Mouse (Mus musculus) neural tube, embryonic 14.5 days (tissue): Measurements from ENCODE around the gene Dctd. TPM values are rescaled to one million over a fixed set of nuclear protein-coding genes. Genes with fewer than 3 reads are reported as not detected.

Experiments used
- ATAC-seq: fragments of 200-750 bp; cut with Nextera tagmentation; 2 replicates; pipeline ENCODE4 v1.8.0; 2017; ENCODE audit warnings: low read depth, mild to moderate bottlenecking, moderate TSS enrichment, moderate library complexity
- H3K27ac ChIP-seq: fragments of 300-500 bp; sonication (generic); 2 replicates; pipeline ENCODE4 v1.5.1; 2014; ENCODE audit warnings: low read depth, mild to moderate bottlenecking, control low read depth, low read length, moderate library complexity, mixed read lengths
- H3K27me3 ChIP-seq: fragments of 300-500 bp; sonication (generic); 2 replicates; pipeline ENCODE4 v1.6.1; 2014; ENCODE audit warnings: low read length; ENCODE audit not compliant: control insufficient read depth, insufficient read depth
- H3K36me3 ChIP-seq: fragments of 300-500 bp; sonication (generic); 2 replicates; pipeline ENCODE4 v1.6.1; 2014; ENCODE audit warnings: low read length, mixed read lengths; ENCODE audit not compliant: control insufficient read depth, insufficient read depth
- H3K4me1 ChIP-seq: fragments of 300-500 bp; sonication (generic); 2 replicates; pipeline ENCODE4 v1.6.1; 2014; ENCODE audit warnings: low read length; ENCODE audit not compliant: control insufficient read depth, insufficient read depth
- H3K4me2 ChIP-seq: fragments of 300-500 bp; sonication (generic); 2 replicates; pipeline ENCODE4 v1.6.1; 2014; ENCODE audit warnings: mild to moderate bottlenecking, low read depth, low read length, control low read depth
- H3K4me3 ChIP-seq: fragments of 300-500 bp; sonication (generic); 2 replicates; pipeline ENCODE4 v1.5.1; 2014; ENCODE audit warnings: low read depth, low read length, control low read depth, mixed read lengths
- H3K9ac ChIP-seq: fragments of 300-500 bp; sonication (generic); replicated peaks from 2 replicates; pipeline ENCODE4 v1.6.1; 2014; ENCODE audit warnings: low read depth, mild to moderate bottlenecking, control low read depth, low read length, mixed read lengths
- H3K9me3 ChIP-seq: fragments of 300-500 bp; sonication (generic); 2 replicates; pipeline ENCODE4 v1.6.1; 2016; ENCODE audit warnings: low read length; ENCODE audit not compliant: control insufficient read depth
- WGBS: fragments of 180-500 bp; shearing (Covaris S2); extraction: QIAGEN DNeasy Blood & Tissue Kit; methylation state at CpG from one replicate; pipeline ENCODE4 v1.1.7; 2014; 5-methylcytosine and 5-hydroxymethylcytosine counted together
- polyA plus RNA-seq: library from polyadenylated mRNA; unstranded; fragments of >200 nt; fragmentation: Nextera tagmentation; extraction: Ambion mirVana; gene quantifications from 2 replicates; pipeline ENCODE4 v1.2.1, GENCODE M21; 2014

Gene Dctd
- polyA plus RNA-seq, 1 experiment from 2014 or later: 12.9 TPM

GRCm38 (mm10) chr8:48133321-48133720, 34.4 kb downstream of the Dctd start:
- 89% methylated on average over 5 of the region's 5 CpGs for WGBS
- Histone ChIP-seq H3K9ac (no peak overlapping the region), H3K4me2 (no peak overlapping the region), H3K4me3 (no peak overlapping the region), H3K36me3 (no peaks in the 10 kb centered on the region), H3K9me3 (no peaks in the 10 kb centered on the region), H3K27me3 (no peaks in the 10 kb centered on the region), H3K4me1 (peaks cover 16% of the 10 kb centered on the region; the same call in 1 of the 2 replicates), H3K27ac (no peak overlapping the region)
- no peak for ATAC-seq

- 51% methylated on average over 30 of the region's 30 CpGs for WGBS
- peak; percentile 52; the same call in 1 of the 2 replicates for ATAC-seq
- H3K9me3 ChIP-seq: no peaks in the 10 kb centered on the region
- no peak overlapping the region; the same call in 1 of the 2 replicates for H3K27ac ChIP-seq
- H3K9ac ChIP-seq: no peak overlapping the region
- H3K27me3 ChIP-seq: no peaks in the 10 kb centered on the region
- no peaks in the 10 kb centered on the region for H3K36me3 ChIP-seq
- peak overlapping the region; percentile 15; the same call in 1 of the 2 replicates for H3K4me3 ChIP-seq
- peaks cover 16% of the 10 kb centered on the region; the same call in 1 of the 2 replicates for H3K4me1 ChIP-seq
- peak overlapping the region; percentile 32 for H3K4me2 ChIP-seq
Measured at GRCm38 (mm10) chr8:48136804-48137650, 38.1 kb downstream of the Dctd start.

GRCm38 (mm10) chr8:48137651-48137937, 38.7 kb downstream of the Dctd start:
- peaks cover 16% of the 10 kb centered on the region; the same call in 1 of the 2 replicates for H3K4me1 ChIP-seq
- peak overlapping the region; percentile 32 for H3K4me2 ChIP-seq
- no peak overlapping the region for H3K4me3 ChIP-seq
- H3K27me3 ChIP-seq: no peaks in the 10 kb centered on the region
- no peak overlapping the region for H3K9ac ChIP-seq
- H3K36me3 ChIP-seq: no peaks in the 10 kb centered on the region
- WGBS: 34% methylated on average over 3 of the region's 3 CpGs
- H3K9me3 ChIP-seq: no peaks in the 10 kb centered on the region
- H3K27ac ChIP-seq: no peak overlapping the region
- ATAC-seq: no peak

- Histone ChIP-seq H3K36me3 (no peaks in the 10 kb centered on the region), H3K4me1 (peaks cover 16% of the 10 kb centered on the region; the same call in 1 of the 2 replicates), H3K4me3 (no peak overlapping the region), H3K9ac (no peak overlapping the region), H3K27me3 (no peaks in the 10 kb centered on the region), H3K9me3 (no peaks in the 10 kb centered on the region), H3K27ac (no peak overlapping the region), H3K4me2 (no peak overlapping the region)
- 51% methylated on average over 5 of the region's 5 CpGs for WGBS
- ATAC-seq: peak; percentile 70
Measured at GRCm38 (mm10) chr8:48141023-48141422, 42.1 kb downstream of the Dctd start.

GRCm38 (mm10) chr8:48145766-48146165, 46.9 kb downstream of the Dctd start:
- no peak overlapping the region for H3K27ac ChIP-seq
- 86% methylated on average over 5 of the region's 5 CpGs for WGBS
- H3K4me1 ChIP-seq: no peaks in the 10 kb centered on the region
- no peak overlapping the region for H3K9ac ChIP-seq
- no peaks in the 10 kb centered on the region for H3K36me3 ChIP-seq
- ATAC-seq: no peak
- no peak overlapping the region for H3K4me3 ChIP-seq
- no peaks in the 10 kb centered on the region for H3K27me3 ChIP-seq
- no peak overlapping the region for H3K4me2 ChIP-seq
- no peaks in the 10 kb centered on the region for H3K9me3 ChIP-seq

- no peaks in the 10 kb centered on the region for H3K4me1 ChIP-seq
- WGBS: 70% methylated on average over 10 of the region's 10 CpGs
- no peak overlapping the region for H3K4me3 ChIP-seq
- H3K36me3 ChIP-seq: no peaks in the 10 kb centered on the region
- no peaks in the 10 kb centered on the region for H3K27me3 ChIP-seq
- ATAC-seq: no peak
- H3K27ac ChIP-seq: no peak overlapping the region
- H3K9me3 ChIP-seq: no peaks in the 10 kb centered on the region
- no peak overlapping the region for H3K9ac ChIP-seq
- no peak overlapping the region for H3K4me2 ChIP-seq
Measured at GRCm38 (mm10) chr8:48146449-48146848, 47.6 kb downstream of the Dctd start.

- 28% methylated on average over 19 of the region's 19 CpGs for WGBS
- no peak overlapping the region for H3K4me2 ChIP-seq
- no peak overlapping the region for H3K27ac ChIP-seq
- no peaks in the 10 kb centered on the region for H3K36me3 ChIP-seq
- peak; percentile 61 for ATAC-seq
- H3K27me3 ChIP-seq: no peaks in the 10 kb centered on the region
- H3K4me3 ChIP-seq: no peak overlapping the region
- H3K4me1 ChIP-seq: peaks cover 10% of the 10 kb centered on the region
- H3K9ac ChIP-seq: no peak overlapping the region
- H3K9me3 ChIP-seq: no peaks in the 10 kb centered on the region
Measured at GRCm38 (mm10) chr8:48152062-48152738, 53.3 kb downstream of the Dctd start.

- 28% methylated on average over 15 of the region's 15 CpGs for WGBS
- Histone ChIP-seq H3K27me3 (no peaks in the 10 kb centered on the region), H3K4me2 (peak overlapping the region; percentile 14; the same call in 1 of the 2 replicates), H3K9me3 (no peaks in the 10 kb centered on the region), H3K9ac (no peak overlapping the region), H3K4me1 (peaks cover 12% of the 10 kb centered on the region), H3K4me3 (no peak overlapping the region), H3K27ac (peak overlapping the region; percentile 46), H3K36me3 (no peaks in the 10 kb centered on the region)
- ATAC-seq: peak; percentile 73
Measured at GRCm38 (mm10) chr8:48153360-48154121, 54.6 kb downstream of the Dctd start.
